Mouse (Mus musculus) CH12.LX (cell line): Measurements from ENCODE around the gene Itpk1.

Experiments used
- BHLHE40 ChIP-seq: IDR thresholded peaks from 2 replicates; pipeline ENCODE4 v1.6.1; 2011; ENCODE audit warnings: mild to moderate bottlenecking, low read depth, low read length, improper control_type of control experiment
- CTCF ChIP-seq, 2 experiments: IDR thresholded peaks in 1 of 2; conservative IDR thresholded peaks in 1 of 2; 2 replicates each; pipeline ENCODE4 v1.5.1; 2011 to 2012; ENCODE audit warnings: low read depth in 2 of 2, low read length in 2 of 2, improper control_type of control experiment in 1 of 2, inconsistent platforms in 1 of 2, mild to moderate bottlenecking in 1 of 2, moderate library complexity in 1 of 2
- EP300 ChIP-seq: IDR thresholded peaks from 2 replicates; pipeline ENCODE4 v1.6.1; 2011; ENCODE audit warnings: low read length, improper control_type of control experiment
- USF1 ChIP-seq: IDR thresholded peaks from 2 replicates; pipeline ENCODE4 v1.6.1; 2014; ENCODE audit warnings: low read depth, mild to moderate bottlenecking, inconsistent platforms, low read length, improper control_type of control experiment

GRCm38 (mm10) chr12:102552001-102552400 is 152.7 kb downstream of the Itpk1 start:
- TF ChIP-seq CTCF (conservative IDR thresholded peaks at IDR 0.05 in 1 of 2, IDR thresholded peaks at IDR 0.05 in 1 of 2; ENCODE audit: low read depth in 2 of 2, low read length in 2 of 2) (no peak), EP300 (no peak), USF1 (no peak), BHLHE40 (no peak)
